Mouse (Mus musculus): ENCODE data around the gene Homez.
A peak's percentile ranks its signal among the peaks of the same experiment; 100 is the strongest.

DNA sequence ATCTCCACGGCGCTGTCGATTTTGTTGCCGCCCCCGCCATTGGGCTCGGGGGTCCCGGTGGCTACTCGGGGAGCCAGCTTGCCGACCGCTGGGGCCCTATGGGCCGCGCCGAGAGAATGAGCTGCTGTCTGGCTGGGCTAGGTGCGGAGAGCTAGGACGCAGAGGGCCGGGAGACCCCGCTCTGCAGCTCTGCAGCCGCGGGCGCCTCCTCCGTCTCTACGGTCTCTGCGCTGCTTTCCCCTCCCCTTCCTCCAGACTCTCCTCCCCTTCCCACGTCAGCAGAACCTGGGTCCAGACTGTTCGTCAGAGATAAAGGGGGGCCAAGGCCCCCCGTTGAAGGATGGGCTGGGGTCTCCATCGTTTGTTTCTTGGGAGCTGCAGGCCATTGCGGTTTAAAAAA lies 42.1 kb upstream of the Homez start, which contains the start of gene Slc22a17:
- TF ChIP-seq CTCF (IDR thresholded peaks at IDR 0.05; ENCODE audit: control insufficient read depth, insufficient read depth, insufficient replicate concordance, low read depth, low read length) (no peak), POLR2A (IDR thresholded peaks at IDR 0.05; ENCODE audit: control insufficient read depth, low read depth, low read length) (peak; percentile 54; the same call in 1 of the 2 replicates)

Measured in testis, adult 2 months (tissue).